8 mouse cellular contexts compared by ENCODE assay signal in genomic region chr17:46202421-46203071, GRCm38 (mm10). TPM values are rescaled to one million over a fixed set of nuclear protein-coding genes. Genes with fewer than 3 reads are reported as not detected.
A peak's percentile ranks its signal among the peaks of the same experiment; 100 is the strongest.
DNase-seq lines count a peak whose midpoint lies in the region; ATAC-seq and TF ChIP-seq lines count a peak whose summit lies in the region.

Gene Polh, minus strand, starts transcription at chr17:46202645.
Gene Xpo5, plus strand, starts transcription at chr17:46202782.

- no peaks in the 10 kb centered on the region for H3K27me3 ChIP-seq in forebrain, embryonic 16.5 days (replicated peaks; ENCODE audit: control insufficient read depth, insufficient read depth, low read length)
- H3K27me3 ChIP-seq in lung, embryonic 14.5 days (ENCODE audit: insufficient read depth, low read length), result no peaks in the 10 kb centered on the region
- H3K27me3 ChIP-seq in thymus, adult 2 months (ENCODE audit: control insufficient read depth, insufficient read depth, low read length), result no peaks in the 10 kb centered on the region

- in situ Hi-C loops in ES-E14 (cut with MboI; ENCODE audit: low sequenced_read_pairs in 2 of 2, unreplicated experiment in 2 of 2), result loop anchor here in 1 of 2 experiments (25.0 kb wide), 1 partner anchor 790 kb away; no protein-coding TSS in a partner anchor

- under 1% methylated on average over 64 of the region's 66 CpGs for WGBS in forebrain, embryonic 16.5 days
- WGBS in lung, embryonic 14.5 days, result under 1% methylated on average over 66 of the region's 66 CpGs
- under 1% methylated on average over 66 of the region's 66 CpGs for WGBS in olfactory bulb, adult 2 months
- WGBS in thymus, adult 2 months, result under 1% methylated on average over 66 of the region's 66 CpGs

- peak; percentile 53 for TF ChIP-seq CTCF in layer of hippocampus, adult 2 months (conservative IDR thresholded peaks at IDR 0.05)
- TF ChIP-seq CTCF in lung, embryonic 14.5 days (IDR thresholded peaks at IDR 0.05; ENCODE audit: low read depth), result no peak
- TF ChIP-seq CTCF in olfactory bulb, adult 2 months (IDR thresholded peaks at IDR 0.05; ENCODE audit: insufficient read depth, low read depth, low read length), result no peak
- TF ChIP-seq CTCF in thymus, adult 2 months (IDR thresholded peaks at IDR 0.05; ENCODE audit: borderline replicate concordance, control insufficient read depth, extremely low read depth, insufficient read depth, low read length, poor library complexity), result peak; percentile 38

- H3K4me2 ChIP-seq in forebrain, embryonic 16.5 days (ENCODE audit: low read length), result peak within 1 kb of the TSS; percentile 94
- peak within 1 kb of the TSS; percentile 78 for H3K4me2 ChIP-seq in lung, embryonic 14.5 days

- peak within 1 kb of the TSS; percentile 93 for H3K9ac ChIP-seq in ES-E14 (ENCODE audit: insufficient read depth, low read depth, low read length, poor library complexity, severe bottlenecking)
- H3K9ac ChIP-seq in forebrain, embryonic 16.5 days (replicated peaks; ENCODE audit: low read depth, low read length), result peak within 1 kb of the TSS; percentile 78
- H3K9ac ChIP-seq in lung, embryonic 14.5 days, result peak within 1 kb of the TSS; percentile 85

- peak; percentile 72; the same call in 1 of the 2 replicates for TF ChIP-seq POLR2A in olfactory bulb, adult 2 months (IDR thresholded peaks at IDR 0.05; ENCODE audit: insufficient read depth, low read depth, low read length)
- TF ChIP-seq POLR2A in thymus, adult 2 months (IDR thresholded peaks at IDR 0.05; ENCODE audit: control insufficient read depth, extremely low read depth, insufficient read depth, low read length, poor library complexity), result peak; percentile 77; the same call in 1 of the 2 replicates

- H3K9me3 ChIP-seq in ES-E14 (ENCODE audit: control insufficient read depth, insufficient read depth, low read depth, low read length), result no peaks in the 10 kb centered on the region
- H3K9me3 ChIP-seq in forebrain, embryonic 16.5 days (ENCODE audit: control insufficient read depth, low read length), result no peaks in the 10 kb centered on the region
- no peaks in the 10 kb centered on the region for H3K9me3 ChIP-seq in lung, embryonic 14.5 days (ENCODE audit: low read depth, low read length)

- DNase-seq in ES-E14 (ENCODE audit: low read depth, low spot score), result peak; percentile 88
- DNase-seq in cerebellum, adult 11-12 months, result peak; percentile 94
- peak; percentile 91 to 92 for DNase-seq in heart, postnatal 36 days
- peak; percentile 91 for DNase-seq in layer of hippocampus, adult 2 months (ENCODE audit: low spot score in 2 of 2)
- peak; percentile 98 for DNase-seq in lung, embryonic 14.5 days
- DNase-seq in thymus, adult 2 months, result peak; percentile 92

- peaks cover 2% of the 10 kb centered on the region in 2 experiments for H3K4me1 ChIP-seq in ES-E14 (ENCODE audit: control insufficient read depth in 2 of 2, insufficient read depth in 2 of 2, low read length in 2 of 2, poor library complexity in 1 of 2)
- peaks cover 27% of the 10 kb centered on the region for H3K4me1 ChIP-seq in forebrain, embryonic 16.5 days (replicated peaks; ENCODE audit: control insufficient read depth, insufficient read depth, low read length)
- peaks cover 5% of the 10 kb centered on the region; the same call in 1 of the 2 replicates for H3K4me1 ChIP-seq in lung, embryonic 14.5 days (ENCODE audit: insufficient read depth)
- peaks cover 4% of the 10 kb centered on the region; the same call in 1 of the 2 replicates for H3K4me1 ChIP-seq in olfactory bulb, adult 2 months (ENCODE audit: control insufficient read depth, insufficient read depth, low read length)
- H3K4me1 ChIP-seq in thymus, adult 2 months (replicated peaks; ENCODE audit: control insufficient read depth, insufficient read depth, low read length), result peaks cover 7% of the 10 kb centered on the region

- ATAC-seq in forebrain, embryonic 16.5 days, result peak; percentile 97
- peak; percentile 96 for ATAC-seq in lung, embryonic 14.5 days (ENCODE audit: insufficient read depth)

- H3K27ac ChIP-seq in ES-E14 (ENCODE audit: insufficient read depth, low read depth, low read length, poor library complexity, severe bottlenecking), result peak within 1 kb of the TSS; percentile 68
- peak within 1 kb of the TSS; percentile 84 for H3K27ac ChIP-seq in forebrain, embryonic 16.5 days (ENCODE audit: low read length)
- H3K27ac ChIP-seq in layer of hippocampus, adult 2 months, result peak within 1 kb of the TSS; percentile 87
- H3K27ac ChIP-seq in lung, embryonic 14.5 days (ENCODE audit: low read depth), result peak within 1 kb of the TSS; percentile 90
- no peak within 1 kb of the TSS for H3K27ac ChIP-seq in olfactory bulb, adult 2 months (ENCODE audit: insufficient read depth, low read depth, low read length)
- H3K27ac ChIP-seq in thymus, adult 2 months (ENCODE audit: control insufficient read depth, insufficient read depth, low read length), result peak within 1 kb of the TSS; percentile 68

- intact Hi-C loops in heart, postnatal 36 days (cut with DNase I), result loop anchor here (2.0 to 5.0 kb wide), 2 partner anchors 46 to 630 kb away; partner anchors contain the start of genes Hsp90ab1, Polr1c and Yipf3

- H3K4me3 ChIP-seq in ES-E14 (ENCODE audit: insufficient read depth in 1 of 2, low read depth in 1 of 2, low read length in 2 of 2, poor library complexity in 1 of 2, severe bottlenecking in 1 of 2), result peak within 1 kb of the TSS; percentile 87 to 88
- peak within 1 kb of the TSS; percentile 74 for H3K4me3 ChIP-seq in forebrain, embryonic 16.5 days (replicated peaks; ENCODE audit: low read length)
- peak within 1 kb of the TSS; percentile 84 for H3K4me3 ChIP-seq in layer of hippocampus, adult 2 months
- peak within 1 kb of the TSS; percentile 97 for H3K4me3 ChIP-seq in lung, embryonic 14.5 days (ENCODE audit: low read depth, low read length)
- peak within 1 kb of the TSS; percentile 80 for H3K4me3 ChIP-seq in olfactory bulb, adult 2 months (ENCODE audit: insufficient read depth, low read depth, low read length)
- H3K4me3 ChIP-seq in thymus, adult 2 months (ENCODE audit: control insufficient read depth, insufficient read depth, low read length), result peak within 1 kb of the TSS; percentile 96

- H3K36me3 ChIP-seq in ES-E14 (ENCODE audit: control insufficient read depth, insufficient read depth, low read length, poor library complexity, severe bottlenecking), result peaks cover 26% of the 10 kb centered on the region
- H3K36me3 ChIP-seq in forebrain, embryonic 16.5 days (ENCODE audit: control insufficient read depth, insufficient read depth), result peaks cover 7% of the 10 kb centered on the region
- peaks cover 47% of the 10 kb centered on the region for H3K36me3 ChIP-seq in lung, embryonic 14.5 days (ENCODE audit: insufficient read depth)
- peaks cover 11% of the 10 kb centered on the region for H3K36me3 ChIP-seq in thymus, adult 2 months (ENCODE audit: control insufficient read depth, insufficient read depth, low read length)

TF ChIP-seq in ES-E14, 5 proteins besides CTCF, POLR2A, EP300 and RAD21:
- TF ChIP-seq ZNF384 (IDR thresholded peaks at IDR 0.05; ENCODE audit: low read depth, low read length) (no peak), HCFC1 (IDR thresholded peaks at IDR 0.05; ENCODE audit: borderline replicate concordance, insufficient read depth, low read length) (peak; percentile 16; the same call in 1 of the 2 replicates)

RNA-seq across cellular contexts. Expression of gene Polh, which starts in this region (rescaled TPM):
- total RNA-seq in ES-E14 (2012; rRNA removed), result 9.5 and 11.8 TPM in 2 replicates
- 10.0 and 10.2 TPM in 2 replicates for polyA plus RNA-seq in forebrain, embryonic 16.5 days (2015; fragmentation: Nextera tagmentation; extraction: Ambion mirVana)
- 10 to 100 TPM in 1 of 2 experiments, 1 to 10 TPM in 1; 8.5 to 10.3 TPM for total RNA-seq in heart, postnatal 36 days (2021)
- total RNA-seq in layer of hippocampus, adult 2 months (2021), result 1 to 10 TPM; 5.4 to 6.0 TPM
- polyA plus RNA-seq in lung, embryonic 14.5 days (2014; fragmentation: Nextera tagmentation; extraction: Ambion mirVana), result 19.6 and 20.5 TPM in 2 replicates
- polyA plus RNA-seq in olfactory bulb, adult 2 months (2012; ENCODE audit: insufficient read depth, insufficient read length, low replicate concordance, missing spikeins), result not detected in 2 replicates
- 18.4 and 20.4 TPM in 2 replicates for polyA plus RNA-seq in thymus, adult 2 months (2012; rRNA removed)

RNA-seq across cellular contexts. Expression of gene Xpo5, which starts in this region (rescaled TPM):
- 63.2 and 63.9 TPM in 2 replicates for total RNA-seq in ES-E14 (2012; rRNA removed)
- 44.5 and 44.6 TPM in 2 replicates for polyA plus RNA-seq in forebrain, embryonic 16.5 days (2015; fragmentation: Nextera tagmentation; extraction: Ambion mirVana)
- total RNA-seq in heart, postnatal 36 days (2021), result 10 to 100 TPM; 20.8 to 21.7 TPM
- 10 to 100 TPM; 44.0 to 48.3 TPM for total RNA-seq in layer of hippocampus, adult 2 months (2021)
- 52.5 and 57.0 TPM in 2 replicates for polyA plus RNA-seq in lung, embryonic 14.5 days (2014; fragmentation: Nextera tagmentation; extraction: Ambion mirVana)
- polyA plus RNA-seq in olfactory bulb, adult 2 months (2012; ENCODE audit: insufficient read depth, insufficient read length, low replicate concordance, missing spikeins), result 150 TPM in 1 of 2 replicates, not detected in the other
- 40.0 and 40.4 TPM in 2 replicates for polyA plus RNA-seq in thymus, adult 2 months (2012; rRNA removed)

Comparison
In these comparisons a context has a peak if more than half of its experiments do, and no peak if none do; other contexts are left out.
1. CTCF ChIP-seq: peak in layer of hippocampus, adult 2 months (single experiment) and thymus, adult 2 months (single experiment); none in lung, embryonic 14.5 days (single experiment) and olfactory bulb, adult 2 months (single experiment).
2. Peak in every context shown above with its lines, with median percentiles within 50 percentile points of each other: DNase-seq, H3K4me3 ChIP-seq and H3K9ac ChIP-seq.